Mouse (Mus musculus) inflammation-experienced regulatory T-cells, adult 16 weeks (primary cell): ENCODE data around the gene Ssx2ip. TPM values are rescaled to one million over a fixed set of nuclear protein-coding genes. Genes with fewer than 3 reads are reported as not detected.

ENCODE experiments used
- polyA plus RNA-seq: library from polyadenylated mRNA; unstranded; fragments of 100-300 nt; shearing (Covaris generic); gene quantifications from one replicate; pipeline ENCODE4 v1.2.1, GENCODE M21; 2017

Gene Ssx2ip
- 0.78 TPM for polyA plus RNA-seq

GRCm38 (mm10) chr3:146404311-146405201, at the start of gene Ssx2ip:
Gene Ssx2ip (plus strand): TSS chr3:146404642.

GRCm38 (mm10) chr3:146449745-146450250, 45.4 kb downstream of the Ssx2ip start, which contains the start of gene Ctbs:
Gene Ctbs (plus strand): TSS chr3:146449795.

Other genes starting within 250 kb of the Ssx2ip start
- not detected for gene Lpar3, start 183.7 kb upstream of the Ssx2ip start, polyA plus RNA-seq
- 9.3 TPM for gene Ctbs, start 45.2 kb downstream of the Ssx2ip start, polyA plus RNA-seq
- gene Spata1, start 95.1 kb downstream of the Ssx2ip start, polyA plus RNA-seq, result 7.1 TPM
- 461 TPM for gene Gng5, start 95.2 kb downstream of the Ssx2ip start, polyA plus RNA-seq
- 85.0 TPM for gene Rpf1, start 116.8 kb downstream of the Ssx2ip start, polyA plus RNA-seq
- not detected for gene Uox, start 165.8 kb downstream of the Ssx2ip start, polyA plus RNA-seq
- not detected for gene Dnase2b, start 211.0 kb downstream of the Ssx2ip start, polyA plus RNA-seq
- gene 4930503B20Rik, start 246.7 kb downstream of the Ssx2ip start, polyA plus RNA-seq, result not detected